Mouse (Mus musculus): ENCODE data around the gene Duox1. TPM values are rescaled to one million over a fixed set of nuclear protein-coding genes. Genes with fewer than 3 reads are reported as not detected.
A peak's percentile ranks its signal among the peaks of the same experiment; 100 is the strongest.
"Not testable (repeated sequence)": the region's sequence is repeated elsewhere in the genome, so short reads cannot be mapped to it uniquely, and the experiment has no call there.

The Duox1 gene
- total and polyA plus RNA-seq, 2 experiments from 2014 or later = 0.10 to 0.14 TPM

DNA sequence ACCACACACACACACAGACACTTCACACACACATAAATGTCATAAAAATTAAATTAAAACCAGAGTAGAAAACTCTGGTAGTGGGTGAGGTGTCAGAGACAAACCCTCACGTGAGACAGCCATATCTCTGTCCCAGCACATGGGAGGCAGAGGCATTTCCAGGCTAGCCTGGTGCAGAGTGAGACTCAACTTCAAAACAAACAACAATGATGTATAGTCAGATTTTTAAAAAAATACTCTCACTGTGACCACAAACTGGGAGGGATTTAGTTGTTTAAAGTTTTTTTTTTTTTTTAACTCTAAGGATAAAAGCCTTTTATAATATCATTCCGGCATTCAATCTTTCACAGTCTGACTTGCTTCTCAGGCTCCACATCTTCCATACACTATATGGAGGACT lies 9.9 kb downstream of the Duox1 start:
- no peaks in the 10 kb centered on the region for H3K9me3 ChIP-seq (ENCODE audit: low read length)
- H3K36me3 ChIP-seq (ENCODE audit: insufficient read depth, low read length) = no peaks in the 10 kb centered on the region
- H3K27me3 ChIP-seq (ENCODE audit: insufficient read depth, low read length) = no peaks in the 10 kb centered on the region
- H3K9ac ChIP-seq (replicated peaks; ENCODE audit: low read length) = no peak overlapping the region
- no peak overlapping the region for H3K27ac ChIP-seq
- ATAC-seq = no peak
- no peak for TF ChIP-seq CTCF (IDR thresholded peaks at IDR 0.05; ENCODE audit: low read depth)
- H3K4me1 ChIP-seq (ENCODE audit: insufficient read depth, low read length) = no peaks in the 10 kb centered on the region
- 80% methylated on average over 2 of the region's 2 CpGs for WGBS
- no peak overlapping the region for H3K4me3 ChIP-seq (ENCODE audit: low read length)
- DNase-seq (ENCODE audit: low spot score) = no peak
- H3K4me2 ChIP-seq (ENCODE audit: low read depth, low read length) = no peak overlapping the region

- no peaks in the 10 kb centered on the region for H3K27me3 ChIP-seq (ENCODE audit: insufficient read depth, low read length)
- DNase-seq (ENCODE audit: low spot score) (no peak), ATAC-seq (no peak)
- WGBS = 78% methylated on average over 3 of the region's 3 CpGs
- H3K27ac ChIP-seq = no peak overlapping the region
- H3K4me3 ChIP-seq (ENCODE audit: low read length) = no peak overlapping the region
- TF ChIP-seq CTCF (IDR thresholded peaks at IDR 0.05; ENCODE audit: low read depth) = no peak
- H3K9me3 ChIP-seq (ENCODE audit: low read length) = no peaks in the 10 kb centered on the region
- no peak overlapping the region for H3K4me2 ChIP-seq (ENCODE audit: low read depth, low read length)
- no peaks in the 10 kb centered on the region for H3K36me3 ChIP-seq (ENCODE audit: insufficient read depth, low read length)
- no peaks in the 10 kb centered on the region for H3K4me1 ChIP-seq (ENCODE audit: insufficient read depth, low read length)
- no peak overlapping the region for H3K9ac ChIP-seq (replicated peaks; ENCODE audit: low read length)
Observed at GRCm38 (mm10) chr2:122327986-122328385, 12.5 kb downstream of the Duox1 start.

GRCm38 (mm10) chr2:122330317-122330716 lies 14.8 kb downstream of the Duox1 start:
- WGBS = 86% methylated on average over 4 of the region's 6 CpGs

DNA sequence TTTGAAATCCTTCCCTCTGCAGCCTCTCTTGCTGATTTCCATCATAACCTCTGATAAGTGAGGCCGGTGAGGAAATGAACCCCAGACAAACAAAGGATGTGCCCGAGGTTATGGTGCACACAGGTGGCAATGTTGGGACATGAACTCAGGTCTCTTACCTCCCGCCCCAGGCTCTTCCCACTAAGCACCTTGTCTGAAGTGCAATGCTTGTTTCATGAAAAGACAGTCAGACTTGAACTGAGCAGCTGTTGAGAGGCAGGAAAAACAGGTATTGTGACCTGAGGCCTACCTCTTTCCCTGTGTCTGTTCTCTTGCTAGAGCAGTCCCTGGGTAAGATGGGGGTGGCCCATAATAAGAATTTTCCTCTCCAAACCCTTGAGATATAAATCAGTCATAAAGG lies 16.8 kb downstream of the Duox1 start:
- WGBS = 86% methylated on average over 3 of the region's 3 CpGs
- Histone ChIP-seq H3K27me3 (ENCODE audit: insufficient read depth, low read length) (no peaks in the 10 kb centered on the region), H3K36me3 (ENCODE audit: insufficient read depth, low read length) (no peaks in the 10 kb centered on the region), H3K9me3 (ENCODE audit: low read length) (no peaks in the 10 kb centered on the region), H3K27ac (no peak overlapping the region), H3K4me2 (ENCODE audit: low read depth, low read length) (no peak overlapping the region), H3K4me1 (ENCODE audit: insufficient read depth, low read length) (no peaks in the 10 kb centered on the region), H3K4me3 (ENCODE audit: low read length) (no peak overlapping the region), H3K9ac (replicated peaks; ENCODE audit: low read length) (no peak overlapping the region)
- ATAC-seq (no peak), DNase-seq (ENCODE audit: low spot score) (no peak)
- TF ChIP-seq CTCF (IDR thresholded peaks at IDR 0.05; ENCODE audit: low read depth) = no peak

More at GRCm38 (mm10) chr2:122330317-122330716, 14.8 kb downstream of the Duox1 start:
- ATAC-seq; H3K36me3 ChIP-seq (ENCODE audit: insufficient read depth, low read length); DNase-seq (ENCODE audit: low spot score); H3K27ac ChIP-seq; H3K4me3 ChIP-seq (ENCODE audit: low read length); H3K27me3 ChIP-seq (ENCODE audit: insufficient read depth, low read length); H3K4me1 ChIP-seq (ENCODE audit: insufficient read depth, low read length); H3K9me3 ChIP-seq (ENCODE audit: low read length); H3K4me2 ChIP-seq (ENCODE audit: low read depth, low read length); H3K9ac ChIP-seq (replicated peaks; ENCODE audit: low read length): not testable (repeated sequence)

- WGBS = 43% methylated on average over 3 of the region's 3 CpGs
- TF ChIP-seq CTCF (IDR thresholded peaks at IDR 0.05; ENCODE audit: low read depth) = no peak
- no peaks in the 10 kb centered on the region for H3K27me3 ChIP-seq (ENCODE audit: insufficient read depth, low read length)
- no peak overlapping the region for H3K4me3 ChIP-seq (ENCODE audit: low read length)
- no peaks in the 10 kb centered on the region for H3K36me3 ChIP-seq (ENCODE audit: insufficient read depth, low read length)
- H3K9me3 ChIP-seq (ENCODE audit: low read length) = no peaks in the 10 kb centered on the region
- ATAC-seq (no peak), DNase-seq (ENCODE audit: low spot score) (no peak)
- H3K4me1 ChIP-seq (ENCODE audit: insufficient read depth, low read length) = no peaks in the 10 kb centered on the region
- no peak overlapping the region for H3K27ac ChIP-seq
- no peak overlapping the region for H3K9ac ChIP-seq (replicated peaks; ENCODE audit: low read length)
- H3K4me2 ChIP-seq (ENCODE audit: low read depth, low read length) = no peak overlapping the region
Observed at GRCm38 (mm10) chr2:122334170-122334569, 18.7 kb downstream of the Duox1 start.

GRCm38 (mm10) chr2:122337291-122337690 lies 21.8 kb downstream of the Duox1 start:
- no peak overlapping the region for H3K9ac ChIP-seq (replicated peaks; ENCODE audit: low read length)
- H3K9me3 ChIP-seq (ENCODE audit: low read length) = no peaks in the 10 kb centered on the region
- 56% methylated on average over 21 of the region's 21 CpGs for WGBS
- H3K36me3 ChIP-seq (ENCODE audit: insufficient read depth, low read length) = no peaks in the 10 kb centered on the region
- TF ChIP-seq CTCF (IDR thresholded peaks at IDR 0.05; ENCODE audit: low read depth) = peak; percentile 20; the same call in 1 of the 2 replicates
- ATAC-seq = peak; percentile 36; the same call in 1 of the 2 replicates
- peak overlapping the region; percentile 32 for H3K4me2 ChIP-seq (ENCODE audit: low read depth, low read length)
- no peaks in the 10 kb centered on the region for H3K27me3 ChIP-seq (ENCODE audit: insufficient read depth, low read length)
- H3K4me3 ChIP-seq (ENCODE audit: low read length) = no peak overlapping the region
- no peaks in the 10 kb centered on the region for H3K4me1 ChIP-seq (ENCODE audit: insufficient read depth, low read length)
- H3K27ac ChIP-seq = no peak overlapping the region
- no peak for DNase-seq (ENCODE audit: low spot score)

DNA sequence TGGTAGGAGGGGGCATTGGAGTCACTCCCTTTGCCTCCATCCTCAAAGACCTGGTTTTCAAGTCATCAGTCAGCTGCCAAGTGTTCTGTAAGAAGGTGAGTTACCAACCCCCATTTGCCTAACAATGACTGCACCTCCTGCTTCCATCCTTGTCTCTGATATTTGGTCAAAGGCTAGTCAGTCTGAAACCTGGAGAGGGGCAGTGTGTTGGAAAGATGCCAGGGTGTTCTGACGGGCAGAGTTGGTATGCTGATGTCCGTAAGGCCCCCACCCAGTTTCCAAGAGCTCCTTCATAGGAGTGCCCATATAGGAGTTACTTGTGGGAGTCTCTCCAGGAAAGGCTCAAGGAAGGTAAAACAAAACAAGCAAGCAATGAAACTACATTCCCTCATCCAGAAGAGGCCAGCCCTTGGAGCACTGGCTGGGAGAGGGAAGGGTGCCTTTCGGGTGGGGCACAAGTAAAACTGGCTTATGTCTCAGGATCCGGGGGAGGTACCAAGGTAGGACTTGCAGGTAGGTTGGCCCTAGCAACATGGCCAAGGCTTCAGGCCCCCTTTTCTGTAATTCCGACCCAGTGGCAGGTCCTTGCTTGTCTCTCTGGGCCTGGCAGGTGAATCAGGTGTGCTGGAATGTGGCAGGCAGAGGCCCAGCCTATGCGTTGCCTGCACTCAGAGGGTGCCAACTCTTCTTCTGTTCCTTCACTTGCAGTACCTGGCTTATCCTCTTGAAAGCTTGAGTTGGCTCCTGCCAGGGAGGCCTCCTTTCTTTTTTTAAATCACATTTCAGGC lies 29.8 kb downstream of the Duox1 start:
- H3K9ac ChIP-seq (replicated peaks; ENCODE audit: low read length) = no peak overlapping the region

DNA sequence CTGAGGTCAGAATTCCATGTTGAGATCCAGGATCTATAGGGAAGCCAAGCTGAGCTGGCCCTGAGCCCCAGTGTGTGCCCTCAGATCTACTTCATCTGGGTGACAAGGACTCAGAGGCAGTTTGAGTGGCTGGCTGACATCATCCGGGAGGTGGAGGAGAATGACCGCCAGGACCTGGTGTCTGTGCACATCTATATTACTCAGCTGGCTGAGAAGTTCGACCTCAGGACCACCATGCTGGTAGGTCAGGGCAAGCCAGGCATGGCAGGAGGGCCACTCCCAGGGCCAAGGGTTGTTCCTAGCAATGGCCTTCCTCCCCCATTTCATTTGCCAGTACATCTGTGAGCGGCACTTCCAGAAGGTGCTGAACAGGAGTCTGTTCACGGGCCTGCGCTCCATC lies 30.7 kb downstream of the Duox1 start:
- H3K4me2 ChIP-seq (ENCODE audit: low read depth, low read length); H3K4me1 ChIP-seq (ENCODE audit: insufficient read depth, low read length); H3K27ac ChIP-seq; H3K27me3 ChIP-seq (ENCODE audit: insufficient read depth, low read length); H3K9me3 ChIP-seq (ENCODE audit: low read length); DNase-seq (ENCODE audit: low spot score); H3K36me3 ChIP-seq (ENCODE audit: insufficient read depth, low read length); H3K9ac ChIP-seq (replicated peaks; ENCODE audit: low read length); ATAC-seq; H3K4me3 ChIP-seq (ENCODE audit: low read length): not testable (repeated sequence)
- WGBS = 88% methylated on average over 6 of the region's 6 CpGs

More for the DNA sequence above, 29.8 kb downstream of the Duox1 start:
- no peaks in the 10 kb centered on the region for H3K27me3 ChIP-seq (ENCODE audit: insufficient read depth, low read length)
- H3K4me1 ChIP-seq (ENCODE audit: insufficient read depth, low read length) = peaks cover 5% of the 10 kb centered on the region; the same call in 1 of the 2 replicates
- TF ChIP-seq CTCF (IDR thresholded peaks at IDR 0.05; ENCODE audit: low read depth) = peak; percentile 37; the same call in 1 of the 2 replicates
- DNase-seq (ENCODE audit: low spot score) (peak; percentile 24), ATAC-seq (no peak)
- no peak overlapping the region for H3K4me2 ChIP-seq (ENCODE audit: low read depth, low read length)
- 76% methylated on average over 6 of the region's 6 CpGs for WGBS
- no peaks in the 10 kb centered on the region for H3K36me3 ChIP-seq (ENCODE audit: insufficient read depth, low read length)
- H3K27ac ChIP-seq = no peak overlapping the region
- H3K9me3 ChIP-seq (ENCODE audit: low read length) = no peaks in the 10 kb centered on the region
- H3K4me3 ChIP-seq (ENCODE audit: low read length) = no peak overlapping the region
